Mouse (Mus musculus) urinary bladder, adult 18-20 months (tissue): ENCODE measurements at regions not wholly inside any gene's neighbourhood (a gene's known extent, or its start where the extent isn't known, plus 50 kb on each side); places are given as distances from the start of the nearest gene placed in this dataset.
A peak's percentile ranks its signal among the peaks of the same experiment; 100 is the strongest.
"Not testable (repeated sequence)": the region's sequence is repeated elsewhere in the genome, so short reads cannot be mapped to it uniquely, and the experiment has no call there.

Experiments
- DNase-seq, 2 experiments: peaks; one replicate each; pipeline ENCODE4 v3.0.0; 2022; ENCODE audit warnings: low spot score in 2 of 2, mixed read lengths in 2 of 2

DNA sequence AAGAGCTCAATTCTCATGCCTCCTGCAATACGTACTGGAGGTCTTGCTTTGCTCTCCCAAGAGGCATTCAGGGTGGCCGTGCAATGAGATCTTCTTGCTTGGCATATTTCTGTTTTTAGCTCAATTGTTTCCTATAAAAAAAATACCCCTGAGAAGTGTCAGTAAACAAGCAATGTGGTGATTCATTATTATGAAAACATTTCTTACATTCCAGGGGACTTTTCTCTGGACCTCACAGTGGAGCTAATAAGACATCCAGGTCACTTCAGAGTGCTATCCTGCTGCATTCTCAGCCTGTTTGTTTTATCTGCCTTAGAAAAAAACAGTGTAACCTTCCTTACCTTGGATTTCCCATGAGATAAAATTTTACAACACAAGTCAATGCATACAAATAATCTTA, 532.0 kb downstream of the Dad1 start:
- not testable (repeated sequence) for DNase-seq

DNA sequence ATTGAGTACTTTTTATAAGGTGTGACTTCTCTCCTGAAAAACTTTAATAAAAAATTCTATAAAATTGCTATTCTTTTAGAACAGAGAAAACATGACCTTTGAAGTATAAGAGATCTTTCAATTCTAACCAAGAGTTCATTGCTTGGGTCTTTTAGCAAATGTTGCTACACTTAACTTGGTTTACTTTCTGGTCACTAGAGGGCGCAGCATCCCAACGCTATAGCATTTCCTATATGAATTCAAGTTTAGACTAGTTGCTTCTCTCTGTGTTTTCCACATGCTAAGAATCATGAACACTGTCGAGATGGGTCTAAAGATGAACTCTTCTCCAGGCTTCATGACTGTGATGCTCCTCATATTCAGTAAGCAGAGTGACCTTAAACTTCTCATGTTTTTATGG, 544.3 kb downstream of the Dad1 start:
- not testable (repeated sequence) for DNase-seq

DNA sequence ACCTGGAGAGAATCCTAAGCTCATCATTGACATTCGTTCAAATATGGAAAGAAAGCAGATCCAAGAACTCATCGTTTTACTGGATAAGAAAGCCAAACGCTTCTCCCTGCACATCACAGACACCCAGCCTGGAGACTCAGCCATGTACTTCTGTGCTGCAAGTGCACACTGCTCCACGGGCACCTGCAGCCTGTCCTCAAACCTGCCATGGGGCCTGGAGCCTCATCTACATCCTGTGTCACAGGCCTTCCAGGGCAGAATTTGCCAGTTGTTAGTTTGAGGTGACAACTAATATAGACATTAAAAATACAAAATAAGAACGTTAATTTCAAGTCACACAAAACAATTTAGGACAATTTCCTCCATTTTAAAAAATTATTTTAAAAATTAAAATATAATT, 549.6 kb downstream of the Dad1 start:
- DNase-seq = not testable (repeated sequence)

DNA sequence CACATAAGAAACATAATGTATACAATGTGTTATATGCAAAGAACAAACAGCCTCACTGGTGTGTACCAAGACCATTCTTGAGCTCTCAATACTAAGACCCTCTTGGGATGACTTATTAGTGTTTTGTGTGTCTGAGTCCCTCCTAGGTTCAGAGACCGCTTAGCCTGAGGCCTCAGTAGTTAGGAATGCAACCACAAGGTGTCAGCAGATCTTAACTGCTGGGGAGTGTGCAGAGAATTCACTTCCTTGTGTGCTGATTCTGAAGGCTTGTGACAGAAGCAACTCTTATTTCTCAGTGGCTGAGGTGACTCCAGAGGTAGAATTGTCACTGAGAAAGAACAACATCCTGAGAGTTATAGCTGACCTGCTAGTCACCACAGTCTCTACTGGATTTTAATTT, 550.3 kb downstream of the Dad1 start:
- DNase-seq = not testable (repeated sequence)

DNA sequence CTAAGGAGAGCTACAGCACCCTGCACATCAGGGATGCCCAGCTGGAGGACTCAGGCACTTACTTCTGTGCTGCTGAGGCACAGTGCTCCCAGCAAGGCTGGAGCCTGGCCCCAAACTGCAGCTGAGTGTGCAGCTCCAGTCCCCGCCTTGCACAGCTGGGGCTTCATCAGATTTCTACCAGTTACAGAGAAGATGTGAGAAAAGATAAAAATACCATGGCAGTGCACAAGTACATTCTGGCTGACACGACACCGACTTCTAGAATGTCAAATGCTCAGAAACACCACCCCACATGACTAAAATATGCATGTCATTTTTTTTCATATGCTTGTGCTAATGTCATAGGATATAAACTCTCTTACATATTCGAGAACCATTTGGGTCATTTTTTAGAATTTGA, 569.8 kb downstream of the Dad1 start:
- DNase-seq = not testable (repeated sequence)

DNA sequence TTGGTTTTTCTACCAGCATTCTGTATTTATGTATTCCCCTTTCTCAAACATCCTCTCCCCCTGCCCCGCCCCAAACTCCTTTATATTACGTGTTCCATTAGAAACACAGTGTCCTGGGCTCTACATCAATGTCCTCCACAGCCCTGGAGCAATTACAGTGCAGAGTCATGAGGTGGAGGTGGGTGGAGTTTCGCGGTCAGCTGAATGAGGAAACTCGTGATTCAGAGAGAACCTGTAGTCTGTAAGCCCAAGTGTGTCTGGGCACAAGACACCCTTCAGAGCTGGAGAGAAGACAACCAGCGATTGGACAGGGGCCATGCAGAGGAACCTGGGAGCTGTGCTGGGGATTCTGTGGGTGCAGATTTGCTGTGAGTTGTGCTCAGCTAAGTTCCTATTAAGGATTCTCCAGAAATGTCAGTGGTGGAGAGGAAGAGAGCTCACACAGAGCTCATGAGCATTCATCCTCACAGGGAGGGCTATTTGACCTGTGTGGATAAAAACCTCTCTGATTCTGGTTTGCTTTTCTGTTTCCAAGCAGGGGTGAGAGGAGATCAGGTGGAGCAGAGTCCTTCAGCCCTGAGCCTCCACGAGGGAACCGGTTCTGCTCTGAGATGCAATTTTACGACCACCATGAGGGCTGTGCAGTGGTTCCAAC, 570.4 kb downstream of the Dad1 start:
- not testable (repeated sequence) for DNase-seq

DNA sequence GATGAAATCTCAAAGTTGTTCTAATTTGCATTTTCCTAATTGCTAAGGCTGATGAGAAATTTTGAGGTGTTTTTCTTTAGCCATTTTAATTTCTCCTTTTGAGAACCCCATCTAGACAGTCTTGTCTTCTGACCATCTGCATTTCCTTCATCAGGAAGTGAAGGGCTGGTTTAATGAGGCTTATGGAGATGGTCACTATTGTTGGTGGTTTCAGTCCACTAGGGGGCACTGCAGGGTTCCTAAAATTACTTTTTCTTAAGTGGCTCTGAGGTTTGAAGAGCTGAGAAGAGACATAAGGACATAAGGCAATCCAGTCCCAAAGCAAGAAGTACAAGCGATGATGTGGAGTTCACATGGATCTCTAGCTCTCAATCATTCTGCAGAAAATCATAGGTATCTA, 571.2 kb downstream of the Dad1 start:
- not testable (repeated sequence) for DNase-seq

DNA sequence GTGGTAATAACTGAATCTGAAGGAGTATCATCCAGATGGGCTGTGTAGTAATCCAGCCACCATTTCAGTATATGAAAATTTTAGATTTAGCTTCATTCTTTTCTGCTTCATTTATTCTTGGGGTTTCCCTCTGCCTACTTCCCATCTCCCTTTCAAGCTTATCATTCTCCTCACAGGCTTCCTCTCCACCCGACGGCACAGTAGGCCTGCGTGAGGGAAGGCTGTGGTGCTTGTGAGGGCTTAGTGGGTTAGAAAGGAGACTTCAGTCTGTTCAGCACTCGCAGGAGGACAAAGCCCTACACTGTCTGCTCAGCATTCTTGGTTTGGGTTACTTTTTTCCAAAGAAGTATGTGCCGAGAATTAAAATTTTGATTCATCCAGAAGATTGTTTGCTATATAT, 572.6 kb downstream of the Dad1 start:
- DNase-seq = not testable (repeated sequence)

DNA sequence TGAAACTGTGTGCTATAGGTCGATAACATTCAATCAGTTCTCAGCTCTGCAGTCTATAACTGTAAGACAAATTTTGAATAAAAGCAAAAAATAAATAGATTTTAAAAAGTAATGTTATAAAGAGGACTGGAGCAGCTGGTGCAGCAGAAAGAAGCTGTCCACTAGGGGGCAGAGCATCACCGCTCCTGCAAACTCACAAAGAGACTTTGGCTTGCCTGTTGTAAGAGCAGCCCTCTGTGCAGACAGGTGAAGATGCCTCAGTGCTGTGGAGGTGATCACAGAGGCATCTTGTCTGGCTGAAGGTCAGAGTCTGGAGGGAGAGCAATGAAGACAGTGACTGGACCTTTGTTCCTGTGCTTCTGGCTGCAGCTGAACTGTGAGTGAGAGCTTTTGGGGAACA, 588.2 kb downstream of the Dad1 start:
- DNase-seq = peak in 1 of 2 experiments; percentile 1

DNA sequence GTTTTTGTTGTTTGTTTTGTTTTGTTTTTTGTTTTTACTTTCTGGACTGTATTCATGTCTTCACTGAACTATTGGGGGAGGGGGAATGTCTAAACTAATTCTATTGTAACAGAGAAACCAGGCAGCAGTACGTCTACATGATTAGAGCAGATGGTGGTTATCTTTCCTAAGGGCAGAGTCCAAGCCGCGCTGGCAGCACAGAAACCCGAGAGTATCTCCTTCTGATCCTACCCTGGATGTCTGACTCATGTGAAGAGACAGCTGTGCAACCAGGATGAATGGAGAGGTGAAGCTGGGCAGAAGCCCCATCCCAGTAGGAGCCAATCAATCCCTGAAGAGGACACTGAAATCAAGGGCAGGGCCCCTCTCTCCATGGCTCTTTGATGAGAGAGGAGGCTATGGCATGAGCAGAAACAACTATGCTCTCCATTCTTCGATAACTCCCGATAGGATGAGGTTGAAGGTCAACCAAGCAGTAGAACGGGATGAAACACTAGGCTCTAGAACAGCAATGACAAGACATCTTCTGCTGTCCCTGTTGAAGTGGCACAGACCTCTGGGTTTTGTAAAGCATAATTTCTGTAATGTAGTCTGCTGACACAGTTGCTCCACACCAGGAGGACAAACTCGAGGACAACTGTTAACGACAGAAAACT, 591.1 kb downstream of the Dad1 start:
- DNase-seq = not testable (repeated sequence)

DNA sequence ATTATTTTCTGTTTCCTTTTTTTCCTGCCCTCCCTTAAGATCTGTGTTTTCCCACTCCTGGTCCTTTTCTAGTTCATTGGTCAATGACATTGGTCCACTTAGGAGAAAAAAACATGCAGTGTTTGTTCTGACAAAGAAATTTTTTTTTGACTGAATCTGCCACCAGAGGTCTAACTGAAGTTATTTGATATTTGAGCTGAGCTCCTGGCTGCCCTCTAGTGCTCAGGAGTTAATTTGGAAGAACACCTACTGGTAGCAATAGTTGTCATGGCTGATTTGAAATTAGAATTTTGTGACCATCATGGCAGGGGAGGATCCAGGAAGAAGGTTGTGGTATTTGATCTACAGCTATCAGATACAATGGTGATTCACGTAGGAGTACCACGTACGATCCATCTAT, 599.2 kb downstream of the Dad1 start:
- not testable (repeated sequence) for DNase-seq

DNA sequence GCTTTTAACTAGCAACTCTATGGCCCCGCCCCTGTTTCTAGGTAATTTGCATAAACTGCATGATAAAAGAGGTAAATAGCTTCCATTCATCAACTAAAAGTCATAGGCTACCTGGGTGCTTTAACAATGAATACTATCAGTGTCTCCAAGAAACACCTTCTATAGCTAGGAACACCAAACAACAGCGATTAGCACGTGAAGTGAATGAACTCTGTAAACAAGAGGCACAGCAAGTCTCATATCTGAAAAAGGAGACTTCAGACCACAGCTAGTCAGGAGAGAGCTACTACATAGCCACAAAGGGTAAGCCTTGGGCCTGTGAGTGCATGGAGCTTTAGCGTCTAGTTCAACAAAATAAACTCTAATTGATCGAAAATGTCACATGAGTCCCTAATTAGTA, 602.8 kb downstream of the Dad1 start:
- DNase-seq = not testable (repeated sequence)

DNA sequence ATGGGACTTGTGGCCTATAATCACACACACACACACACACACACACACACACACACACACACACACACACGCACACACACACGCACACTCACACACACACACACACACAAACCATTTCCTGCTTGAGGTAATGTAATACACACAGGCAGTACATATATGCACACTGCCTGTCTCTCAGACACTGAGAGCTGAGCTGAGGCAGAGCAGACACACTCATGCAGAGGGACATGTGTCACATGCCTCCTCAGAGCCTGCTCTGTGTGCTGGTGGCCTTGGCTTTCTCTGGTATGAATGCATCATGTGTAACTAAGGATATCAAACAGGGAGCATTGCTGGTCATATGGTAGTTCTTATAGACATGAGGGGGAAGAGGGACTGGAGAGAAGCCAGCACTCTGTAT, 604.7 kb downstream of the Dad1 start:
- DNase-seq = not testable (repeated sequence)

DNA sequence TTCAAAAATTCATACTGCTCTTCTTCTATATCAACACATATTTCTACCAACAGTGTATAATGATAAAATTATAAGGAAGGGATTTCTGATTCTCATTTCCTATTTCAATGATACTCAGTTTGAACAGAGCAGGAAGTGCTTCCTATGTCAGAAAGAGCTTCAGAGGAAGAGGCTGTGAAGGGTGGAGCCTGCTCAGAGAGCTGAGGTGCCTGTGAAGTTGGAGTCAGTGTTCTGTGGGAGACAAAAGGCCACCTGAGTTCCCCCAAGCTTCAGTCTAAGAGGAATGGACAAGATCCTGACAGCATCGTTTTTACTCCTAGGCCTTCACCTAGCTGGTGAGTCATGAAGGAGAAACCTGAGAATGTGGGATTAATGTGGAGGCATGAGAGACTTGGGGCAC, 613.5 kb downstream of the Dad1 start:
- not testable (repeated sequence) for DNase-seq

DNA sequence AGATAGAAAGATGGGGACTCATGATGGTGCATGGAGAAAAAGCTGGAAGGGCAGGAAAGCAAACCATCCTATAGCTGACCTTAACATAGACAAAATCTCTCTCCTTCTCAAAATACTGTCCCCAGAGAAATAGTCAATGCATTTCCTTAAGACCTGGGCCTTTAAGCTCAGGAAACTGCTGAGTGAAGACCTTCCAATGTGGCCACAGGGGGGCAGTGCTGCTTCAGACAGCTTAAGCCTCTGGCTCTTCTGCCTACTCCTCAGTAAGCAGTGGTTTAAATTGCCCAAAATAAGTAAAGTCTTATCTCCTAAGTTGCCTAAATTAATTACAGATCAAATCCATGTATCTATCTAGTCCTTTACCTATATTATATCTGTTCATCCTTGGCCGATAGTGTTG, 616.2 kb downstream of the Dad1 start:
- DNase-seq = not testable (repeated sequence)

DNA sequence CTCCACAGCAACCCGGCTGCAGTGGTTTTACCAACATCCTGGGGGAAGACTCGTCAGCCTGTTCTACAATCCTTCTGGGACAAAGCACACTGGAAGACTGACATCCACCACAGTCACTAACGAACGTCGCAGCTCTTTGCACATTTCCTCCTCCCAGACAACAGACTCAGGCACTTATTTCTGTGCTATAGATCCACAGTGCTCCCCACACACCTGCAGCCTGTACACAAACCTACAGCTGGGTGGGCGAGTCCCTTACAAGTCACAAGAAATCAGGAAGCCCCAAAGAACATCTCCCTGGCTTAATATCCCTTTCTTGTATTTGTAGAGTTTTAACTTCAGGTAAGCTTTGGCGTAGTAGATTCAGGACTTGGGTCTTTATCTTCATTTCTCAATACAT, 618.7 kb downstream of the Dad1 start:
- not testable (repeated sequence) for DNase-seq

DNA sequence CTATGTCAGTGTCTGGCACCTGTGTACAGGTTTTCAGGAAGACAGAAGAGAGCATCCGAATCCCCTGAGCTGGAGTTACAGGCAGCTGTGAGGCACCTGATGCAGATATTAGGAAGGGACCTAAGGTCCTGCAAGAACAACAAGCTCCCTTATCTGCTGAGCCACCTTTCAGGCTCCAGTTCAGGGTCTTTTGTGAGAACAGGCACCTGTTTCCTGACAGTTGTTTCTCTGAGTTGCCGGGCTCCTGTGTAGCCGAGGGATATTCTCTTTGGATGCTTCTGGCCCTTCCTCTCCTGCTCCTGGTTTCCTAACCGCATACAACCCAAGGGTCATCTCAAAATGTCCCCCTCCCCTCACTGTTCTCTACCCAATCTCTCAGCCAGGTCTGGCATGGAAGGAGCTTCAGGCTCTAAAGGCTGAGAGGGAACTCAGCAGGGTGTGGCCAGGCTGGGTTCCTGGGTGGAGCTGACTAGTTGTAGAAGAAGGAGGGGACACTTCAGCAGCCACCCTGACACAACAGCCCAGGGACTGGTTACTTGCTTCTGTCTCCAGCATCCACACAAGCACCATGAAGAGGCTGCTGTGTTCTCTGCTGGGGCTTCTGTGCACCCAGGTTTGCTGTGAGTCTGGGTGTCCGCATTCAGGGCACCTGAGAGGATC, 619.5 kb downstream of the Dad1 start:
- not testable (repeated sequence) for DNase-seq

DNA sequence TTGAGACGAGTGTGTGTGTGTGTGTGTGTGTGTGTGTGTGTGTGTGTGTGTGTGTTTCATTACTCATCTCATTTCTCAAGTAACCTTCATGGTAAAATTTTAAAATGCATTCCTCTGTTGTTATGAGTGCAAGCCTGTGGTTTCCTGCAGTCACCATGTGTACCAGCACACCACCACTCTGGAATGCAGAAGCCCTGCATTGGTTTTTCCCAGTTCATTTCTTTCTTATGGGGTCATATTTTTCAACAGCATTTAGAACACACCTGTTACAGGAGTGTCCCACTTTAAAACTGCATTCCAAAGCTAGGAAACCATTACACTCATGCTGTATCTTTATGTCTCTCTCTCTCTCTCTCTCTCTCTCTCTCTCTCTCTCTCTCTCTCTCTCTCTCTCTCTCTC, 620.2 kb downstream of the Dad1 start:
- DNase-seq = not testable (repeated sequence)

DNA sequence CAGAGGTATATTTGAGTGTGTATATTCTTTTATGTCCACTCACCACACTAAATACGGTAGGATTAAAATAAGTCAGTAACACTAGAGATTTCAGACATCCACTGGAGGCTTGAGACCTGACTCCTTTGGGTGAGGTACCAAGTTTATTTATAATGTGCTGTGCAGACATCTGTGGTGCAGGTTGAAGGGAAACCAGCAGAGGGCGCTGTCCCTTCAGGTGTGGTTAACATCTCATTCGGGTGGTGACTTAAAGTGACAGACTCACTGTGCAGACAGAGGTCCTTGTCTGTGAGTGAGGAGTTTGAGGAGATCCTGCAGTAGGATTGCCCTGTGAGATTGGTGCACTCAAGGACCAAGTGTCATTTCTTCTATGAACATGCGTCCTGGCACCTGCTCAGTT, 632.5 kb downstream of the Dad1 start:
- not testable (repeated sequence) for DNase-seq

DNA sequence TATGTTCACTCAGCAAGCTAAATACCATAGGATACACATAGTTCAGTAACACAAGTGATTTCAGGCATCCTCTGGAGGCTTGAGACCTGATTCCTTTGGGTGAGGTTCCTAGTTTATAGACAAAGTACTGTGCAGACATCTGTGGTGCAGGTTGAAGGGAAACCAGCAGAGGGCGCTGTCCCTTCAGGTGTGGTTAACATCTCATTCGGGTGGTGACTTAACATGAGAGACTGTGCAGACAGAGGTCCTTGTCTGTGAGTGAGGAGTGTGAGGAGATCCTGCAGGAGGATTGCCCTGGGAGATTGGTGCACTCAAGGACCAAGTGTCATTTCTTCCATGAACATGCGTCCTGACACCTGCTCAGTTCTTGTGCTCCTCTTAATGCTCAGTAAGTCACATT, 637.8 kb downstream of the Dad1 start:
- DNase-seq = not testable (repeated sequence)

DNA sequence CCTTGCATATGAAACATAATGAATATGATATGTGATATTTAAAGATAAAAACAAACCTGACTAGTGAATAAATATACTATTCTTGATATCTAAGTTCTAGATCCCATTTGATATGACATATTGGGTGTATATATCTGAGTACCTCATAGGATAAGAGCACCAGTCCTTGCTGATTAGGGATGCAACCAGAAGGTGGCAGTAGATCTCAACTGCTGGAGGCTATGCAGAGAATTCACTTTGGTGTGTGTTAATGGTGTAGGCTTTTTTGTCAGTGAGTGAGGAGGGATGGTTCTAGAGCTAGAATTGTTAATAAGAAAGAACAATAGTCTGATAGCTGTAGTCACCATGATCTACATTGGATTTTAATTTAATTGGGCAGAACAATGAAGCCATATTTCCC, 639.6 kb downstream of the Dad1 start:
- DNase-seq = no peak

DNA sequence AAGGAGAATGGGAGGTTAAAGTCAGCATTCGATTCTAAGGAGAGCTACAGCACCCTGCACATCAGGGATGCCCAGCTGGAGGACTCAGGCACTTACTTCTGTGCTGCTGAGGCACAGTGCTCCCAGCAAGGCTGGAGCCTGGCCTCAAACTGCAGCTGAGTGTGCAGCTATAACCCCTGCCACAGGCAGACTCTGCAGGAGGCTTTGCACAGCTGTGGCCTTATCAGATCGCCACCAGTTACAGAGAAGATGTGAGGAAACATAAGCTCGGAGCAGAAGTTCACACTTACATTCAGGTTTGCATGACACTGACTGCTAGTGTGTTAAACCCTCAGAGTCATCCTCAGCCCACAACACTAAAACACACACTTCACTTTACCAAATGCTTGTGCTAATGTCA, 654.6 kb downstream of the Dad1 start:
- not testable (repeated sequence) for DNase-seq

DNA sequence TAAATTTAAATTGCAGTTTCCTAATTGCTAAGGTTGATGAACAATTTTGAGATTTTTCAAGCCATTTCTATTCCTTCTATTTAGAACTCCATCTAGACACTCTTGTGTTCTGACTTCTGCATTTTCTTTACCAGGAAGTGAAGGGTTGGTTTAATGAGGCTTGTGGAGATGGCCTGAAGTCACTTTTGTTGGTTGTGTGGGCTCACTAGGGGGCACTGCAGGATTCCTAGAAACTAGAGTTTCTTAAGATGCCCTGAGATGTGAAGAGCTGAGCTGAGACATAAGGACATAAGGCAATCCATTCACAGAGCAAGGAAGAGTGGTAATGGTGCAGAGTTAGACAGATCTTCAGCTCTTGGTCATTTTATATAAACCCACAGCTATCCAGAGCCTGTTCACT, 656.6 kb downstream of the Dad1 start:
- DNase-seq = not testable (repeated sequence)
